Mouse (Mus musculus) T-helper 17 cell (primary cell): Measurements from ENCODE around the gene Art4.
"Not testable (repeated sequence)": the region's sequence is repeated elsewhere in the genome, so short reads cannot be mapped to it uniquely, and the experiment has no call there.

ENCODE experiments used
- in situ Hi-C, 2 experiments: fragments of 300-600 bp; cut with MboI, MseI; formaldehyde crosslinking; loops; 1 replicate in 1 of 2; 2 replicates in 1 of 2; pipeline ENCODE4 v1.15.1; 2025; ENCODE audit warnings: high pct_unique_total_duplicates in 2 of 2

The Art4 gene

GRCm38 (mm10) chr6:136857186-136857872 is at the start of gene Art4:
Gene Art4 (minus strand): TSS chr6:136857733.
- in situ Hi-C loops: loop anchor here (5.0 kb wide), 2 partner anchors 110 to 125 kb away; no protein-coding TSS in a partner anchor

GRCm38 (mm10) chr6:136906937-136907293 is 49.4 kb upstream of the Art4 start:
- in situ Hi-C loops: no loop called here

GRCm38 (mm10) chr6:136906283-136906936 is 48.9 kb upstream of the Art4 start:
- in situ Hi-C loops: no loop called here

GRCm38 (mm10) chr6:136903885-136904470 is 46.4 kb upstream of the Art4 start:
- in situ Hi-C loops: no loop called here

DNA sequence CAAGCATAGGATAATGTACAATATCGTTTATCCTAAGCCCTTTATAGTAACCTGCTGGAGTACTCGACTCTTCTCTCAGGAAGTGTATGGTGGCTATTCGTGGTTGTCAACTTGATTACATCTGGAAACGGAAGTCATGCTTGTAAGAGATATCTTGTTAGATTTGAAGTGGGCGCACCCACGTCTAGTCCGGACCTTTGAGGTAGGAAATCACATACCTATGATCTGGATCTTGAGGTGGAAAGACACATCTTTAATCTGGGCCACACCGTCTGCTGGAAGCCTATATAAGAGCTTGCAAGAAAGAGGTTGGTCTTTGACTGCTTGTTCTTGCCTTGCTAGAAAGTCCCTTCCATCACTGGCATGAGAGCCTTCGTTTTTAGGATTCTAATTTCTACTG is 45.0 kb upstream of the Art4 start:
- in situ Hi-C loops: no loop called here

- in situ Hi-C loops: no loop called here
Measured at GRCm38 (mm10) chr6:136901010-136901409, 43.5 kb upstream of the Art4 start.

DNA sequence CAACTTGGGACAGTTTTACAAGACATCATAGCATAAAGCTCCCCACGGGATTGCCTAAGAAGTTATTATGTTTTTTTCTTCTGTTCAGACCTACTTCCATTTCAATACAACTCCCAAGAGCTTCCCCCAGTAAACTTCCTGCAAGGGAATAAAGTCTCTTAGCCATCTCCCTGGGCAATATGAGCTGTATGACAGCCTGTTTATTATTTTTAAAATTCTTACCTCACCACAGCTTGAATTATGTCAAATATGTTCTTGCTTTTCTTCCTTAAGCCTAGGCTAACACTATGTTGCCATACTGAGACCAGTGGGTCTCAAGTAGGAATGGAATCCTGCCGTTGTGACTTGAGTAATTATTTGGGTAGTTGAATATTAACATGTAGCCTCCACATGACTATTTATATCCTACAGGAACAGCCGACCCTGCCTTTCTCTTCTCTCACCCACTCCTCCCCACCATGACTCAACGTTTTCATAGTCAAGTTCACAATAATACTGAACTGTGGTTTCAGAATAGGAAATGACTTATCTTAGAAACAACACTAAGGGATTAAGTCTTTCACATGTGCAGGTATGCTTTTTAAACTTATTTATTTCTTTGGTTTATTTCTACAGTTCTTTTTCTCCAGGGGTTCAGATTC is 43.0 kb upstream of the Art4 start:
- in situ Hi-C loops: no loop called here

- in situ Hi-C loops: no loop called here
Measured at GRCm38 (mm10) chr6:136898954-136899353, 41.4 kb upstream of the Art4 start.

GRCm38 (mm10) chr6:136898222-136898621 is 40.7 kb upstream of the Art4 start:
- in situ Hi-C loops: no loop called here

- in situ Hi-C loops: no loop called here
Measured at GRCm38 (mm10) chr6:136897789-136898188, 40.3 kb upstream of the Art4 start.

DNA sequence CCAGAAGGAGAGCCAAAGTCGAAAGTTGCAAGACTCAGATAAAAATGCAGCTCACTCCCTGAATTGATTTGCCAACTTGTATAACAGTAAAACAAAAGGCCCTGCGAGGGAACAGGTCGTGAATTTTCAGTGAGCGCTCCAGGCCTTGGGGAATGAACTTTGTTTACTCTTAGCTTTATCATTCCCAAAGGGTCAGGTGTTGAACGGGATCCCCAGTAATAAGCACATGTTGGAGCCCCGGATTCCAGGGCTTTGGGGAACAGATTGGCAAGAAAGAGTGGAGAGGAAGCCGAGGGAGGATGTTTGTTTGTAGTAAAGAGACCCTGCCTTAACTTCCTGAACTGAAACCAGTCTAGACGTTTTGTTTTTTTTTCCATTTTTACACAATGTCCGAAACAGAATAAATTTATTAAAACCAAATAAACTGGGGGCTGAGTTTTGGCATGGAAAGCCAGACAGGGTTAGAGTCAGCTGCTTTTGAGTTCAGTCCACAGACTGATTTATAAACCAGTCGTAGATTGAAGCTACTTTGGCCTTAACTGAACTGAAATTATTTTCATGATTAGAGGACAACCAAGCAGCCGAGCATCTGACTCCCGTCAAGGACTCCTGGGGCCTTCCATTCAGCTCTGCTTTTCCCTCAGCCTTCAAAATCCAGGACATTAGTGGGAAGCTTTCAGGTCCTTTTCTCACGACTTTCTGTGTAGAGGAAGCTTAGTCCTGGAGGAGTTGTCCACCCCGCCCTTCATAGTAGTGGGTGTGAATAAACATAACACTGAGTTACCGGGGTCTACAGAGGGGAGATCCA is 37.2 kb upstream of the Art4 start:
- in situ Hi-C loops: no loop called here

- in situ Hi-C loops: no loop called here
Measured at GRCm38 (mm10) chr6:136892002-136892401, 34.5 kb upstream of the Art4 start.

- in situ Hi-C loops: no loop called here
Measured at GRCm38 (mm10) chr6:136889554-136889953, 32.0 kb upstream of the Art4 start.

DNA sequence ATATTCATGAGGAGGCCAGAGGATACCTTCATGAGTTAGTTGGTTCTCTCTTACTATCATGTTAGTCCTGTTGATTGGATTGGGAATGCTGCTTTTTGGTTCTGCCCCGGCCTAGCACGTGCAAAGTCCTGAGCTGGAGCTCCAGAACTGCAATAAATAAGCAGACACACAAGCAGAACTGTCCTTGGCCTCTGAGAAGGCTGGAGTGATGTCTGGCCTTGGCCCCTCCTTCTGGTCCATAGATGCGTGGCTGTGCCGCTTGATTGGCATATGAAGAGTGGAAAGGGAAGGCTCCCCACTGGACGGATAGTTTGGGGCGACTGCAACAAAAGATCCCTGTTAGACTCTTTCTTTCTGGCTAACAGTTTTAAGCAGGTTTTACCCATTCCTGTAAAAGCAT is 31.5 kb upstream of the Art4 start:
- in situ Hi-C loops: no loop called here

DNA sequence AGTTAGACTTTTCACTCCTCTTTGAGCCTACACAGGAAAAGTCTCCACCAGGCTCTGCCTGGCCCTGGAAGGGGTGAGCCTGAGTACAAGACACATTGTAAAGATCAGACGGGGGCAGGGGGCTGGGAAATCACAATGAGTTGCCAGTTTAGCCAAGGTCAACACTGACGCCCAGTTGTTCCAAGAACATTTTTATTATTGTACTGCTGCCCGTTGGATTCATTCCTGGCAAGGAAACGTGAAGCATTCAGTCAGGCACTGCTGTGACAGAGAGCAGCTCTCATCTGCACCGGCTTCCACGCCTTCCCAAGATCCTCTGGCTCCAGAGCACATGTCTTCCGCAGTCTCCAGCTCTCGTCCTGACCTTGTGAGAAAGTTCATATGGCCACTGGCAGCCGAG is 30.3 kb upstream of the Art4 start:
- in situ Hi-C loops: no loop called here

DNA sequence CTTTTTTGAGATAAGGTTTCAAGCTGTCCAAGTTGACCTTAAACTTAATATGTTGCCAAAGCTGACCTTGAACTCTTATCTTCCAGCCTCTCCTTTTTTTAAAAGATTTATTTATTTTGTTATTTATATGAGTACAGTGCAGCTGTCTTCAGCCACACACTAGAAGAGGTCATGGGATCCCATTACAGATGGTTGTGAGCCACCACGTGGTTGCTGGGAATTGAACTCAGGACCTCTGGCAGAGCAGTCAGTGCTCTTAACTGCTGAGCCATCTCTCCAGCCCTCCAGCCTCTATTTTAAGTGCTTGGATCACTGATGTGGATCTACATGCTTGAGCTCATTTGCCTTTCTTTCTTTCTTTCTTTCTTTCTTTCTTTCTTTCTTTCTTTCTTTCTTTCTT is 27.2 kb upstream of the Art4 start:
- in situ Hi-C loops: not testable (repeated sequence)

DNA sequence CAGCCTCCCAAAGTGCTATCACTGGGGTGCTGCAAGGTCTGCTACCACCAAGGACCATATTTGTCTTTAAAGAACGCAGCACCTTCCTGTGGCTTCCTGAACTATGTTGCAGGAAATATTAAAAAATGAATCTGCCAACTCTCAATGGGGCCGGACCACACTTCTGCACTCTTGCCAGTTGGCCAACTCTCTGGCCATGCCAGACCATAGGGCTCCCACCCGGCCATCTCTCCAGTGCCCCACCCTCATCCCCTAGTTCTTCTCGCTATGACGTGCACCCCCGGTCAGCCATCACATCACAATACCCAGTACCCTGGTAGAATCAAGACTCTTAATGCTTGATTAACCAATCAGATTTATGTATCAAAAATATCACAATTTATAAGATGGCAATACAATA is 26.4 kb upstream of the Art4 start:
- in situ Hi-C loops: no loop called here

- in situ Hi-C loops: no loop called here
Measured at GRCm38 (mm10) chr6:136883431-136883915, 25.9 kb upstream of the Art4 start.

DNA sequence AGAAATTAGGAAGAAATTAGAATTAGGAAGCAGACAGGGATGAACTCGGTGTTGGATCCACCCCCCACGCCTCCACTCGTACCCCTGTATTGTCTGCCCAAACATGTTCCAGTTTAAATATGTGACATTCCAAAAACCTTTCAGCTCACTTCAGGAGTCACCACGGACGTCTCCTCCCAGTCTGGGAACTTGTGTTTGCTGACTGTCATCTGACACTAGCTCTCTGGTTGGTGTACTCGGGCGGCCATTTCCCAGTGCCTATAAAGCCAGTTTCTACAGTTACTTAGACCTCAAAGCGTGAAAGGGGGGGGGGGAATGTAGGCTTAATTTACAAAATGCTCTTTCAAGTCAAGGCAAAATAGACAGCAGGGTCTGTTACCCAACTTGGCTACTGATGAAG is 24.1 kb upstream of the Art4 start:
- in situ Hi-C loops: no loop called here

GRCm38 (mm10) chr6:136875670-136876069 is 18.1 kb upstream of the Art4 start, which contains the start of gene Mgp:
Gene Mgp (minus strand): TSS chr6:136875823.
- in situ Hi-C loops: loop anchor here in 1 of 2 experiments (10.0 kb wide), 1 partner anchor 289 kb away; no protein-coding TSS in a partner anchor

DNA sequence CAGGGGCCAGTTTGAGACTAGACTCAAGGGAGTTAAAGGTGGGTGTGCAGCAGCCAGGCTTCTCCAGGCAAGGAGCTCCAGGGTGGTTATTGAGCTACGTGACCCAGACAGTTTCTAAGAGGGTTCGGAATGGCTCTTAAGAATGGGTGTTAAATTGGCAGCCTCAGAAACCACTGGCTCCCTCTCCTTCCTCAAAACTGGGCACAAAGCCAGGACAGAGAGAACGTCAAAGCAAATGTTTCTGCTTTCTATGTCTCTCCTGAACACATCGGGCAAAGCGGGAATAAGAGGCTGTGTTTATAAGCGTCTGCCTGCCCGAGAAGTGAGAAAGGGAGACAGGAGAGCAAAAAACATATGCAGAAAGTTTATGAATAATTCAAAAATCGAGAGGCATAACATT is 17.1 kb upstream of the Art4 start:
- in situ Hi-C loops: loop anchor here in 1 of 2 experiments (10.0 kb wide), 1 partner anchor 290 kb away; no protein-coding TSS in a partner anchor
